Mouse (Mus musculus) midbrain, postnatal 0 days (tissue): ENCODE measurements around the gene Sh3rf1. TPM values are rescaled to one million over a fixed set of nuclear protein-coding genes. Genes with fewer than 3 reads are reported as not detected.
A peak's percentile ranks its signal among the peaks of the same experiment; 100 is the strongest.

Experiments
- ATAC-seq: fragments of 200-750 bp; cut with Nextera tagmentation; 2 replicates; pipeline ENCODE4 v1.8.0; 2017; ENCODE audit warnings: moderate number of reproducible peaks, mild to moderate bottlenecking, moderate TSS enrichment, moderate library complexity; ENCODE audit not compliant: low FRiP score
- DNase-seq: peaks from one replicate; pipeline ENCODE4 v3.0.0-alpha.2; 2015; ENCODE audit warnings: low spot score
- H3K27ac ChIP-seq: fragments of 300-500 bp; sonication (generic); 2 replicates; pipeline ENCODE4 v1.5.1; 2014; ENCODE audit warnings: low read depth, mild to moderate bottlenecking, low read length, mixed read lengths
- H3K27me3 ChIP-seq: fragments of 300-500 bp; sonication (generic); 2 replicates; pipeline ENCODE4 v1.6.1; 2014; ENCODE audit warnings: low read length, control low read depth, mixed read lengths; ENCODE audit not compliant: insufficient read depth
- H3K36me3 ChIP-seq: fragments of 300-500 bp; sonication (generic); 2 replicates; pipeline ENCODE4 v1.6.1; 2014; ENCODE audit warnings: low read length, control low read depth, mixed read lengths; ENCODE audit not compliant: insufficient read depth
- H3K4me1 ChIP-seq: fragments of 300-500 bp; sonication (generic); 2 replicates; pipeline ENCODE4 v1.6.1; 2014; ENCODE audit warnings: mild to moderate bottlenecking, control low read depth, antibody characterized with exemption, low read length, mixed read lengths; ENCODE audit not compliant: insufficient read depth
- H3K4me2 ChIP-seq: fragments of 300-500 bp; sonication (generic); 2 replicates; pipeline ENCODE4 v1.6.1; 2014; ENCODE audit warnings: low read depth, mild to moderate bottlenecking, low read length, mixed read lengths; ENCODE audit not compliant: poor library complexity, severe bottlenecking
- H3K4me3 ChIP-seq: fragments of 300-500 bp; sonication (generic); 2 replicates; pipeline ENCODE4 v1.5.1; 2014; ENCODE audit warnings: low read depth, mild to moderate bottlenecking, low read length, moderate library complexity
- H3K9ac ChIP-seq: fragments of 300-500 bp; sonication (generic); replicated peaks from 2 replicates; pipeline ENCODE4 v1.6.1; 2014; ENCODE audit warnings: mild to moderate bottlenecking, low read length, moderate library complexity, mixed read lengths; ENCODE audit not compliant: poor library complexity, severe bottlenecking
- H3K9me3 ChIP-seq: fragments of 300-500 bp; sonication (generic); 2 replicates; pipeline ENCODE4 v1.6.1; 2016; ENCODE audit warnings: low read length, control low read depth
- CTCF ChIP-seq: IDR thresholded peaks from 2 replicates; pipeline ENCODE4 v1.5.1; 2016; ENCODE audit warnings: antibody characterized with exemption, mild to moderate bottlenecking
- WGBS: fragments of 180-500 bp; shearing (Covaris S2); extraction: QIAGEN DNeasy Blood & Tissue Kit; methylation state at CpG from one replicate; pipeline ENCODE4 v1.1.7; 2014; 5-methylcytosine and 5-hydroxymethylcytosine counted together
- polyA plus RNA-seq: library from polyadenylated mRNA; unstranded; fragments of >200 nt; fragmentation: Nextera tagmentation; extraction: Ambion mirVana; gene quantifications from 2 replicates; pipeline ENCODE4 v1.2.1, GENCODE M21; 2015
- total RNA-seq: library from RNA; depleted of rRNA; stranded (reverse); fragments of >200 nt; gene quantifications from 2 replicates; pipeline ENCODE4 v1.2.3, GENCODE M21; 2014

The Sh3rf1 gene
- total and polyA plus RNA-seq, 2 experiments from 2014 or later: 23.9 to 37.5 TPM

- H3K4me2 ChIP-seq: no peak overlapping the region
- H3K9ac ChIP-seq: no peak overlapping the region
- ATAC-seq (no peak), DNase-seq (no peak)
- H3K9me3 ChIP-seq: no peaks in the 10 kb centered on the region
- H3K4me1 ChIP-seq: no peaks in the 10 kb centered on the region
- no peak overlapping the region for H3K27ac ChIP-seq
- WGBS: 82% methylated on average over 2 of the region's 2 CpGs
- no peaks in the 10 kb centered on the region for H3K27me3 ChIP-seq
- no peak overlapping the region for H3K4me3 ChIP-seq
- TF ChIP-seq CTCF: no peak
- no peaks in the 10 kb centered on the region for H3K36me3 ChIP-seq
Measured at GRCm38 (mm10) chr8:61181592-61181991, 42.1 kb upstream of the Sh3rf1 start.

GRCm38 (mm10) chr8:61182020-61182419, 41.7 kb upstream of the Sh3rf1 start:
- H3K27ac ChIP-seq: no peak overlapping the region
- no peak overlapping the region for H3K9ac ChIP-seq
- no peak overlapping the region for H3K4me3 ChIP-seq
- H3K9me3 ChIP-seq: no peaks in the 10 kb centered on the region
- no peak overlapping the region for H3K4me2 ChIP-seq
- H3K4me1 ChIP-seq: no peaks in the 10 kb centered on the region
- no peaks in the 10 kb centered on the region for H3K36me3 ChIP-seq
- no peaks in the 10 kb centered on the region for H3K27me3 ChIP-seq
- TF ChIP-seq CTCF: no peak
- ATAC-seq (no peak), DNase-seq (peak; percentile 50)
- 79% methylated on average over 4 of the region's 4 CpGs for WGBS

GRCm38 (mm10) chr8:61185274-61186198, 38.1 kb upstream of the Sh3rf1 start:
- WGBS: 79% methylated on average over 5 of the region's 5 CpGs
- no peaks in the 10 kb centered on the region for H3K9me3 ChIP-seq
- no peaks in the 10 kb centered on the region for H3K36me3 ChIP-seq
- no peaks in the 10 kb centered on the region for H3K4me1 ChIP-seq
- H3K27ac ChIP-seq: no peak overlapping the region
- ATAC-seq: no peak
- H3K27me3 ChIP-seq: no peaks in the 10 kb centered on the region
- no peak for TF ChIP-seq CTCF
- no peak overlapping the region for H3K9ac ChIP-seq
- no peak overlapping the region for H3K4me3 ChIP-seq
- no peak for DNase-seq
- H3K4me2 ChIP-seq: no peak overlapping the region

- DNase-seq: no peak
- WGBS: 86% methylated on average over 5 of the region's 5 CpGs
- H3K9ac ChIP-seq: no peak overlapping the region
- no peak overlapping the region for H3K4me2 ChIP-seq
- no peaks in the 10 kb centered on the region for H3K27me3 ChIP-seq
- no peak for TF ChIP-seq CTCF
- no peak for ATAC-seq
- H3K4me3 ChIP-seq: no peak overlapping the region
- H3K9me3 ChIP-seq: no peaks in the 10 kb centered on the region
- no peaks in the 10 kb centered on the region for H3K4me1 ChIP-seq
- no peaks in the 10 kb centered on the region for H3K36me3 ChIP-seq
- no peak overlapping the region for H3K27ac ChIP-seq
Measured at GRCm38 (mm10) chr8:61194306-61194925, 29.3 kb upstream of the Sh3rf1 start.

- Histone ChIP-seq H3K27me3 (no peaks in the 10 kb centered on the region), H3K36me3 (no peaks in the 10 kb centered on the region), H3K4me3 (no peak overlapping the region), H3K4me2 (no peak overlapping the region), H3K9ac (no peak overlapping the region), H3K4me1 (no peaks in the 10 kb centered on the region), H3K27ac (no peak overlapping the region), H3K9me3 (no peaks in the 10 kb centered on the region)
- DNase-seq (no peak), ATAC-seq (no peak)
- 85% methylated on average over 6 of the region's 6 CpGs for WGBS
- no peak for TF ChIP-seq CTCF
Measured at GRCm38 (mm10) chr8:61200254-61200887, 23.3 kb upstream of the Sh3rf1 start.
